ENCODE assay signal across 23 mouse cellular contexts in the genomic region with DNA sequence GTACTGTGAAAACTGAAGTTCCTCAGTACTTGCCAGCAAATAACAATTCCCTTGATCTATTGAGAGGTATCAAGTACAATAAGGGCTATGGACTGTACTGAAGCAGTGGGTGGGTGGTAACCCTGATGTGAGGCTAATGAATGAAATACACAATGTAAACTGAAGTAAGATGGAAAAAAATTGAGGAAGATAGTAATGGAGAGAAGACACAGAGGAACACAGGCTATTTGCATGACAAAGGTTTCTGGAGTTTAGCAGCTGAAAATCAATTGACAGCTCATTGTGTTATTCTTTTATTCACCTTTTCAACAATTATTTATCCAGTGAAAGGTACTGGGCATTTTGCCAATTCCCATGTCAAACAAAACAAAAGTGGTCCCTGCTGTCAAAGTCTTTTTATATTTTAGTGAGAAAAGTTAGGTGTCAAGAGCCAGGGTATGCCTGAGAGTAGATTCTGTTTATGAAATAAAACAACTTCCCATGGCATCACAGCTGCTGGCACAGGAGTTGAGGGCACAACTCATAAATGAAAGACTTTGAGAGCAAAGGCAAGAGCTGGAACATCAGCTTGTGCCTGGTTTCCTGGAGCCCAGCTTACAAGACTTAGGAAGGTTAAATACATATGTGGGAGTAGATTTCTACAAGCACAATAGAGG.
DNase-seq lines count a peak whose midpoint lies in the region; ATAC-seq and TF ChIP-seq lines count a peak whose summit lies in the region.
"Had no signal": no experiment of that assay in that cellular context is flagged by ENCODE, and none has a peak within 500 bp of the region (broad histone marks: within the 10 kb centered on the region; RNA-seq: fewer than 3 reads in every experiment).

No protein-coding gene starts in this region.

- no peaks in the 10 kb centered on the region for H3K9me3 ChIP-seq in MEL (replicated peaks; ENCODE audit: insufficient read depth, low read length)
- no peaks in the 10 kb centered on the region for H3K9me3 ChIP-seq in forebrain, embryonic 15.5 days
- H3K9me3 ChIP-seq in midbrain, embryonic 12.5 days: no peaks in the 10 kb centered on the region
- H3K9me3 ChIP-seq in heart, embryonic 11.5 days (replicated peaks; ENCODE audit: control insufficient read depth, low read length): no peaks in the 10 kb centered on the region
- H3K9me3 ChIP-seq: hindbrain, embryonic 15.5 days; lung, embryonic 15.5 days; neural tube, embryonic 15.5 days; stomach, embryonic 15.5 days had no signal

- peaks cover 0 to 5% of the 10 kb centered on the region in 2 experiments; a peak in 2 of 4 replicates for H3K36me3 ChIP-seq in MEL (ENCODE audit: control insufficient read depth in 1 of 2, insufficient read depth in 2 of 2, low read length in 2 of 2)
- no peaks in the 10 kb centered on the region for H3K36me3 ChIP-seq in forebrain, embryonic 15.5 days
- no peaks in the 10 kb centered on the region for H3K36me3 ChIP-seq in midbrain, embryonic 12.5 days
- no peaks in the 10 kb centered on the region for H3K36me3 ChIP-seq in heart, embryonic 11.5 days (ENCODE audit: control insufficient read depth, insufficient read depth, low read length)
- H3K36me3 ChIP-seq: hindbrain, embryonic 15.5 days; lung, embryonic 15.5 days; neural tube, embryonic 15.5 days; stomach, embryonic 15.5 days had no signal

- TF ChIP-seq RAD21 in MEL (IDR thresholded peaks at IDR 0.05; ENCODE audit: low read depth, low read length): no peak

- ATAC-seq in forebrain, embryonic 15.5 days (replicated peaks): peak; percentile 71
- ATAC-seq in midbrain, embryonic 12.5 days (ENCODE audit: low FRiP score, low read depth): peak; percentile 76
- ATAC-seq in heart, embryonic 11.5 days (replicated peaks; ENCODE audit: insufficient number of reproducible peaks, low FRiP score, low TSS enrichment): no peak
- ATAC-seq: activated CD4-positive, CD25-positive, alpha-beta regulatory T cell, adult 4 months had no signal

- peaks cover 2 to 4% of the 10 kb centered on the region in 2 experiments; a peak in 3 of 4 replicates for H3K4me1 ChIP-seq in MEL (ENCODE audit: control insufficient read depth in 1 of 2, insufficient read depth in 2 of 2, low read length in 2 of 2)
- peaks cover 9% of the 10 kb centered on the region; the same call in 1 of the 2 replicates for H3K4me1 ChIP-seq in forebrain, embryonic 15.5 days
- H3K4me1 ChIP-seq in midbrain, embryonic 12.5 days: peaks cover 5% of the 10 kb centered on the region
- H3K4me1 ChIP-seq in heart, embryonic 11.5 days (ENCODE audit: control insufficient read depth, insufficient read depth, low read length): no peaks in the 10 kb centered on the region
- H3K4me1 ChIP-seq: hindbrain, embryonic 15.5 days; lung, embryonic 15.5 days; neural tube, embryonic 15.5 days; stomach, embryonic 15.5 days had no signal

- no peak overlapping the region for H3K4me3 ChIP-seq in MEL (ENCODE audit: control insufficient read depth in 1 of 2, insufficient read depth in 1 of 2, low read depth in 2 of 2, low read length in 2 of 2)
- no peak overlapping the region for H3K4me3 ChIP-seq in forebrain, embryonic 15.5 days
- H3K4me3 ChIP-seq in midbrain, embryonic 12.5 days: no peak overlapping the region
- no peak overlapping the region for H3K4me3 ChIP-seq in heart, embryonic 11.5 days (ENCODE audit: low read depth, low read length)
- H3K4me3 ChIP-seq: hindbrain, embryonic 15.5 days; layer of hippocampus, adult 2 months; lung, embryonic 15.5 days; neural tube, embryonic 15.5 days; stomach, embryonic 15.5 days had no signal

- no peak for TF ChIP-seq EP300 in MEL (IDR thresholded peaks at IDR 0.05; ENCODE audit: low read depth in 1 of 2, low read length in 2 of 2)

- TF ChIP-seq POLR2A in MEL (IDR thresholded peaks at IDR 0.05; ENCODE audit: control insufficient read depth in 1 of 2, insufficient read depth in 1 of 2, low read depth in 1 of 2, low read length in 2 of 2, poor library complexity in 1 of 2): no peak

- no peak overlapping the region for H3K4me2 ChIP-seq in forebrain, embryonic 15.5 days (replicated peaks)
- no peak overlapping the region for H3K4me2 ChIP-seq in midbrain, embryonic 12.5 days (replicated peaks)
- H3K4me2 ChIP-seq in heart, embryonic 11.5 days: no peak overlapping the region
- H3K4me2 ChIP-seq: hindbrain, embryonic 15.5 days; lung, embryonic 15.5 days; neural tube, embryonic 15.5 days; stomach, embryonic 15.5 days had no signal

- DNase-seq in embryo, embryonic 11 days: peak; percentile 1
- DNase-seq in embryo, embryonic 10.5 days (ENCODE audit: low spot score): no peak
- peak; percentile 14 for DNase-seq in MEL (ENCODE audit: low read depth, low spot score)
- no peak for DNase-seq in natural killer cell, adult 2 months (ENCODE audit: low spot score in 2 of 2)
- DNase-seq in lung, postnatal 25 days (ENCODE audit: low spot score): no peak
- DNase-seq: adrenal gland, postnatal 10 days; cerebellum, adult 11 months; gastrocnemius, postnatal 14 days; kidney, adult 11 months; kidney, postnatal 10 days; right cerebral cortex, postnatal 25 days; thymus, adult 18-20 months; thymus, postnatal 4 days had no signal

- H3K27me3 ChIP-seq in MEL (ENCODE audit: control insufficient read depth in 1 of 2, insufficient read depth in 2 of 2, low read length in 2 of 2): no peaks in the 10 kb centered on the region
- no peaks in the 10 kb centered on the region for H3K27me3 ChIP-seq in forebrain, embryonic 15.5 days
- H3K27me3 ChIP-seq in midbrain, embryonic 12.5 days: no peaks in the 10 kb centered on the region
- no peaks in the 10 kb centered on the region for H3K27me3 ChIP-seq in heart, embryonic 11.5 days (ENCODE audit: control insufficient read depth, insufficient read depth, low read length)
- H3K27me3 ChIP-seq: hindbrain, embryonic 15.5 days; lung, embryonic 15.5 days; neural tube, embryonic 15.5 days; stomach, embryonic 15.5 days had no signal

- no peak overlapping the region for H3K9ac ChIP-seq in MEL (ENCODE audit: control insufficient read depth, low read depth, low read length, poor library complexity, severe bottlenecking)
- H3K9ac ChIP-seq in forebrain, embryonic 15.5 days (replicated peaks): no peak overlapping the region
- H3K9ac ChIP-seq in midbrain, embryonic 12.5 days (replicated peaks): no peak overlapping the region
- H3K9ac ChIP-seq in heart, embryonic 11.5 days (ENCODE audit: low read depth, low read length): no peak overlapping the region
- H3K9ac ChIP-seq: hindbrain, embryonic 15.5 days; liver, embryonic 14.5 days; lung, embryonic 15.5 days; neural tube, embryonic 15.5 days; stomach, embryonic 15.5 days had no signal

- H3K27ac ChIP-seq in MEL (ENCODE audit: control insufficient read depth, low read depth, low read length): no peak overlapping the region
- H3K27ac ChIP-seq in forebrain, embryonic 15.5 days (replicated peaks): no peak overlapping the region
- no peak overlapping the region for H3K27ac ChIP-seq in midbrain, embryonic 12.5 days (replicated peaks)
- H3K27ac ChIP-seq in heart, embryonic 11.5 days (ENCODE audit: low read depth, low read length): no peak overlapping the region
- H3K27ac ChIP-seq: hindbrain, embryonic 15.5 days; layer of hippocampus, adult 2 months; liver, embryonic 14.5 days; lung, embryonic 15.5 days; neural tube, embryonic 15.5 days; stomach, embryonic 15.5 days had no signal

- no peaks in the 10 kb centered on the region for H3K79me2 ChIP-seq in MEL (ENCODE audit: control insufficient read depth, insufficient read depth, low read length, poor library complexity)

- no peak for TF ChIP-seq CTCF in MEL (IDR thresholded peaks at IDR 0.05 in 2 of 3, conservative IDR thresholded peaks at IDR 0.05 in 1 of 3; ENCODE audit: control insufficient read depth in 1 of 3, insufficient read depth in 1 of 3, low read depth in 2 of 3, low read length in 3 of 3, poor library complexity in 1 of 3, severe bottlenecking in 1 of 3)

TF ChIP-seq in MEL, 35 proteins besides CTCF, POLR2A, EP300 and RAD21:
- TF ChIP-seq UBTF (IDR thresholded peaks at IDR 0.05; ENCODE audit: borderline replicate concordance, insufficient read depth, low read depth, low read length) (no peak), MXI1 (IDR thresholded peaks at IDR 0.05; ENCODE audit: low read depth, low read length) (no peak), E2F4 (IDR thresholded peaks at IDR 0.05; ENCODE audit: borderline replicate concordance, low read depth, low read length) (no peak), ZC3H11A (IDR thresholded peaks at IDR 0.05; ENCODE audit: low read depth, low read length) (no peak), MAZ (IDR thresholded peaks at IDR 0.05; ENCODE audit: low read depth, low read length) (no peak), TCF12 (IDR thresholded peaks at IDR 0.05; ENCODE audit: low read depth, low read length) (no peak), CHD2 (IDR thresholded peaks at IDR 0.05; ENCODE audit: low read length) (no peak), MYC (IDR thresholded peaks at IDR 0.05; ENCODE audit: low read depth, low read length) (no peak), CHD1 (IDR thresholded peaks at IDR 0.05; ENCODE audit: low read depth, low read length) (no peak), RCOR1 (IDR thresholded peaks at IDR 0.05; ENCODE audit: low read depth, low read length) (no peak), HCFC1 (IDR thresholded peaks at IDR 0.05; ENCODE audit: low read depth, low read length) (no peak), GABPA (IDR thresholded peaks at IDR 0.05; ENCODE audit: low read depth, low read length) (no peak), MAFK (IDR thresholded peaks at IDR 0.05; ENCODE audit: borderline replicate concordance, low read depth, low read length) (no peak), ELF1 (IDR thresholded peaks at IDR 0.05; ENCODE audit: low read depth, low read length) (no peak), JUND (IDR thresholded peaks at IDR 0.05; ENCODE audit: low read depth, low read length) (no peak), POLR2AphosphoS2 (IDR thresholded peaks at IDR 0.05; ENCODE audit: low read length) (no peak), TAL1 (IDR thresholded peaks at IDR 0.05; ENCODE audit: low read length) (no peak), SIN3A (IDR thresholded peaks at IDR 0.05; ENCODE audit: low read length) (no peak), ZNF384 (IDR thresholded peaks at IDR 0.05; ENCODE audit: low read depth, low read length) (no peak), NRF1 (IDR thresholded peaks at IDR 0.05; ENCODE audit: insufficient read depth, low read depth, low read length, poor library complexity, severe bottlenecking) (no peak)

Comparison
In these comparisons a context has a peak if more than half of its experiments do, and no peak if none do; other contexts are left out.
1. DNase-seq: peak in embryo, embryonic 11 days (single experiment) and MEL (single experiment); none in embryo, embryonic 10.5 days (single experiment), natural killer cell, adult 2 months (0 of 2) and lung, postnatal 25 days (single experiment).